Mouse (Mus musculus) kidney, embryonic 14.5 days (tissue): ENCODE data around the gene Tmem117. TPM values are rescaled to one million over a fixed set of nuclear protein-coding genes. Genes with fewer than 3 reads are reported as not detected.

ENCODE experiments used
- ATAC-seq: fragments of 200-750 bp; cut with Nextera tagmentation; 2 replicates; pipeline ENCODE4 v1.8.0; 2017; ENCODE audit warnings: moderate number of reproducible peaks, mild to moderate bottlenecking, moderate TSS enrichment, moderate library complexity; ENCODE audit not compliant: low FRiP score, low TSS enrichment
- H3K27ac ChIP-seq: fragments of 300-500 bp; sonication (generic); 2 replicates; pipeline ENCODE4 v1.5.1; 2014; ENCODE audit warnings: low read depth, mild to moderate bottlenecking, low read length, moderate library complexity, mixed read lengths
- H3K27me3 ChIP-seq: fragments of 300-500 bp; sonication (generic); 2 replicates; pipeline ENCODE4 v1.6.1; 2014; ENCODE audit warnings: mild to moderate bottlenecking, low read length; ENCODE audit not compliant: control insufficient read depth, insufficient read depth
- H3K36me3 ChIP-seq: fragments of 300-500 bp; sonication (generic); 2 replicates; pipeline ENCODE4 v1.6.1; 2014; ENCODE audit warnings: low read length, mixed read lengths; ENCODE audit not compliant: control insufficient read depth, insufficient read depth
- H3K4me1 ChIP-seq: fragments of 300-500 bp; sonication (generic); 2 replicates; pipeline ENCODE4 v1.6.1; 2014; ENCODE audit warnings: low read length, mixed read lengths; ENCODE audit not compliant: control insufficient read depth, insufficient read depth
- H3K4me2 ChIP-seq: fragments of 300-500 bp; sonication (generic); replicated peaks from 2 replicates; pipeline ENCODE4 v1.6.1; 2014; ENCODE audit warnings: low read depth, mild to moderate bottlenecking, low read length
- H3K4me3 ChIP-seq: fragments of 300-500 bp; sonication (generic); 2 replicates; pipeline ENCODE4 v1.5.1; 2014; ENCODE audit warnings: mild to moderate bottlenecking, low read length
- H3K9ac ChIP-seq: fragments of 300-500 bp; sonication (generic); 2 replicates; pipeline ENCODE4 v1.6.1; 2014; ENCODE audit warnings: low read depth, mild to moderate bottlenecking, low read length, moderate library complexity
- H3K9me3 ChIP-seq: fragments of 300-500 bp; sonication (generic); 2 replicates; pipeline ENCODE4 v1.6.1; 2016; ENCODE audit warnings: low read length; ENCODE audit not compliant: control insufficient read depth
- WGBS: fragments of 180-500 bp; shearing (Covaris S2); extraction: QIAGEN DNeasy Blood & Tissue Kit; methylation state at CpG from one replicate; pipeline ENCODE4 v1.1.7; 2014; 5-methylcytosine and 5-hydroxymethylcytosine counted together
- polyA plus RNA-seq: library from polyadenylated mRNA; unstranded; fragments of >200 nt; fragmentation: Nextera tagmentation; extraction: Ambion mirVana; gene quantifications from 2 replicates; pipeline ENCODE4 v1.2.1, GENCODE M21; 2014

The Tmem117 gene
- polyA plus RNA-seq, 1 experiment from 2014 or later, result 6.5 TPM

DNA sequence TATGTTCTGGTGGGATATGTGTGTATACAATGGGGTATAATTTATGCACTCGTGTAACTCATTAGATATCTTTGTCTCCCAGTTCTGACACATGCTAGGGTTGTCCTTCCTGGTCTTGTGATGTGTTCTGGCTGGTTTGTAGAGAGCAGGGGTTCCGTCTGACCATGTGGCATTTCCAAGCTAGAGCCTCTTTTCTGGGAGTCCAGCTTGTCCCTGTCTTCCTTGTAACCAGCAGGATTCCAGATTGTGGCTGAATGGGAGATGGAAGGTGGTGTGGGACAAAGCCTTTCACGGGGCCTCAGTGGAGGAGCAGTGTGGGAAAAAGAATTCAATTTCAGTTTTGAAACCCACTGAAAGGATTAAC lies 23.8 kb downstream of the Tmem117 start:
- H3K9me3 ChIP-seq, result no peaks in the 10 kb centered on the region
- H3K4me1 ChIP-seq, result no peaks in the 10 kb centered on the region
- 66% methylated on average over 3 of the region's 3 CpGs for WGBS
- no peak overlapping the region for H3K4me2 ChIP-seq
- no peak overlapping the region for H3K27ac ChIP-seq
- no peak overlapping the region for H3K4me3 ChIP-seq
- no peaks in the 10 kb centered on the region for H3K36me3 ChIP-seq
- H3K9ac ChIP-seq, result no peak overlapping the region
- no peaks in the 10 kb centered on the region for H3K27me3 ChIP-seq
- no peak for ATAC-seq

GRCm38 (mm10) chr15:94655811-94656323 lies 26.8 kb downstream of the Tmem117 start:
- Histone ChIP-seq H3K9ac (no peak overlapping the region), H3K9me3 (no peaks in the 10 kb centered on the region), H3K27ac (no peak overlapping the region), H3K4me1 (0 out of 2 replicates have a peak, but pooled peaks cover 3% of the 10 kb centered on the region), H3K4me3 (no peak overlapping the region), H3K4me2 (no peak overlapping the region), H3K36me3 (no peaks in the 10 kb centered on the region), H3K27me3 (no peaks in the 10 kb centered on the region)
- no peak for ATAC-seq
- 90% methylated on average over 13 of the region's 13 CpGs for WGBS

DNA sequence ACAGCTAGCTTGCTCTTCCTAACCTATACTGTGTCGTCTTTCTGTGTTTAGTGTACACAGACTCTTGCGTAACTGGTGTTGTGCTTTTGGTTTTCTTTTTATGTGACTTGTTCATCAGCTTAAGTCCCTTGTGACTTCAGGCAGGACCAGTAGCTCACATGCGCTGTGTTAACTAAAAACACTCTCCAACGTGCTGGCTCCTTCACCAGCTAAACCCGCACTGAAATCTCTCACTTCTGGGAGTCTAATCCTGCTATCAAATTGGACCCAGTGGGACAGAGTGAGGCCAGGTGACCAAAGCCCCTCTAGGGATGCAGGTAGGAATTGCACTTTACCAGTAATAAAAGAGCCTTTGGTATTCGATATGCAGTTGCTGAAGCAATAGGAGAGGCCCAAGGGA lies 28.9 kb downstream of the Tmem117 start:
- no peaks in the 10 kb centered on the region for H3K36me3 ChIP-seq
- H3K4me3 ChIP-seq, result no peak overlapping the region
- WGBS, result 74% methylated on average over 6 of the region's 6 CpGs
- H3K9me3 ChIP-seq, result no peaks in the 10 kb centered on the region
- no peaks in the 10 kb centered on the region for H3K27me3 ChIP-seq
- H3K4me2 ChIP-seq, result no peak overlapping the region
- H3K4me1 ChIP-seq, result 0 out of 2 replicates have a peak, but pooled peaks cover 3% of the 10 kb centered on the region
- H3K9ac ChIP-seq, result no peak overlapping the region
- H3K27ac ChIP-seq, result no peak overlapping the region
- ATAC-seq, result no peak

DNA sequence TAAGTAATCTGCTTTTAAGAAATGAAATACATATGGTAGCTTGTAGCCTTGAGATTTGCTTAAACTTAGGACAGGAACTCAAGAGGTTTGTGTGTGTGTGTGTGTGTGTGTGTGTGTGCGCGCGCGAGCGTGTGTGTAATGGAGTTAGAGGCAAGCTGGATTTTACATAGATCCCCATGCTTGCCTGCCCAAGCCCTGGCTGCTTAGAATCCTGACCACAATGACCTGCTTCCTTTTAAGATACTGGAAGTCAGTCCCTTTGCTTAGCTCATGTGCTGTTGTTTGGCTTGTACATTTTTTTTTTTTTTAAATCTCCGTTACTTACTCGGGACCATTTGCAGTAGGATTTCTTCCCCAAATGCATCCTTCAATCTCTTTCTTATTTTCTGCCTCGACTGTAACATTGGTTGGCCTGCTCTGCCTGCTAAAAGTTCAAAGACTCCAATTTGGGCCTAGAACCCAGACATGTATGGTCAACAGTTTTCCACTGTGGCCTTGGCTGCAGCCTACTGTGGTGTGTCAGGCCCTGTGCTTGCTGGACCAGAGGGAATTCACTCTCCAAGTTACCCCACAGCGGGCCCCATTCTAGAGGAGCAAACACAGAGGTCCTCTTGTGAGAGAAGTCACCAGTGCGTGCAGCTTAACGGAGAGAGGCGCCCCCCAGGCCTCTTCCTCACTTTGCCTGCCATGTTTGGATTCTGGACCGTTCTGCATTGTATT lies 29.5 kb downstream of the Tmem117 start:
- H3K27me3 ChIP-seq, result no peaks in the 10 kb centered on the region
- no peak overlapping the region for H3K9ac ChIP-seq
- no peaks in the 10 kb centered on the region for H3K9me3 ChIP-seq
- no peaks in the 10 kb centered on the region for H3K36me3 ChIP-seq
- no peak overlapping the region for H3K27ac ChIP-seq
- 0 out of 2 replicates have a peak, but pooled peaks cover 3% of the 10 kb centered on the region for H3K4me1 ChIP-seq
- 69% methylated on average over 13 of the region's 13 CpGs for WGBS
- H3K4me3 ChIP-seq, result no peak overlapping the region
- ATAC-seq, result peak; percentile 46; the same call in 1 of the 2 replicates
- no peak overlapping the region for H3K4me2 ChIP-seq

DNA sequence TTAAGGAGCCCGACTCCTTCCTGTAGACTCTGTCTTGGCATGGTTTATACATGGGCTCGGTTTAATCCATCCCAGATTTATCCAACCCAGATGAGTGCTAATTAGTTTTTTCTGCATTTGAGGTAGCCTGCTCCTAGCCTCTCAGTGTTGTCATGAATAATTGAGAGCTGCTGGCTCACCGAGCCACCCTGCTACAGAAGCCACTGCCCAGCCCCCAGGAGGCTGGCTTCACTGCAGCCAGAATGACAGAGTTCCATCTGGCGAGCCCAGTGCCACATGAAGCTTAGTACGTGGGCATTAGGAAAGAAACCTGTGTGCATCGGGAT lies 30.0 kb downstream of the Tmem117 start:
- Histone ChIP-seq H3K36me3 (no peaks in the 10 kb centered on the region), H3K9ac (no peak overlapping the region), H3K9me3 (no peaks in the 10 kb centered on the region), H3K4me2 (no peak overlapping the region), H3K27ac (no peak overlapping the region), H3K4me3 (no peak overlapping the region), H3K4me1 (0 out of 2 replicates have a peak, but pooled peaks cover 3% of the 10 kb centered on the region), H3K27me3 (no peaks in the 10 kb centered on the region)
- WGBS, result 61% methylated on average over 6 of the region's 6 CpGs
- no peak for ATAC-seq

- WGBS, result 46% methylated on average over 7 of the region's 7 CpGs
These were observed 31.9 kb downstream of the Tmem117 start for GRCm38 (mm10) chr15:94660913-94661312.

DNA sequence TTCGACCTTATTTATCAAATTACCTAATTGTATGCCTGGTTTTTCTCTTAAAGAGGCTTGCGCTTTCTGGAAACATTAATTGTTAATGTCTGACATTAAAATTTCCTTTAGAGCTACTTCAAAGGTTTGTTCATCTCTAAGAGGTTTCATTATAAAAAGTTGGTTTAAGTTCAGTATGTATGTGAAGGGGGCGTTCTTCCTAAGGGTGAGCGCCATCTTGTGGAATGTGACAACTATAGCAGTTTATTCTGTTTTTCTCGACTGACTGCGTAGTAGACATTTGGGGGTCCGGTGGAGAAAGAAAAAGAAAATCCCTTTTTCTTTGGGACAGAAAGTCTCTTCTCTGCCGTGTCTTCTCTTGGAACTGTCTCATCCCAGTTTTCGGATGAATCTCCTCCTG lies 32.4 kb downstream of the Tmem117 start:
- no peaks in the 10 kb centered on the region for H3K36me3 ChIP-seq
- no peaks in the 10 kb centered on the region for H3K9me3 ChIP-seq
- H3K4me1 ChIP-seq, result 0 out of 2 replicates have a peak, but pooled peaks cover 3% of the 10 kb centered on the region
- H3K27me3 ChIP-seq, result no peaks in the 10 kb centered on the region
- H3K27ac ChIP-seq, result no peak overlapping the region
- H3K4me3 ChIP-seq, result no peak overlapping the region
- no peak for ATAC-seq
- H3K4me2 ChIP-seq, result no peak overlapping the region
- no peak overlapping the region for H3K9ac ChIP-seq
- 24% methylated on average over 9 of the region's 9 CpGs for WGBS

More at GRCm38 (mm10) chr15:94660913-94661312, 31.9 kb downstream of the Tmem117 start:
- H3K36me3 ChIP-seq, result no peaks in the 10 kb centered on the region
- no peak overlapping the region for H3K9ac ChIP-seq
- H3K27ac ChIP-seq, result no peak overlapping the region
- H3K9me3 ChIP-seq, result no peaks in the 10 kb centered on the region
- no peak overlapping the region for H3K4me3 ChIP-seq
- H3K4me2 ChIP-seq, result no peak overlapping the region
- ATAC-seq, result no peak
- H3K27me3 ChIP-seq, result no peaks in the 10 kb centered on the region
- 0 out of 2 replicates have a peak, but pooled peaks cover 3% of the 10 kb centered on the region for H3K4me1 ChIP-seq

- no peak overlapping the region for H3K4me3 ChIP-seq
- 79% methylated on average over 6 of the region's 6 CpGs for WGBS
- H3K36me3 ChIP-seq, result no peaks in the 10 kb centered on the region
- no peak overlapping the region for H3K9ac ChIP-seq
- H3K4me2 ChIP-seq, result no peak overlapping the region
- H3K27ac ChIP-seq, result no peak overlapping the region
- H3K9me3 ChIP-seq, result no peaks in the 10 kb centered on the region
- H3K27me3 ChIP-seq, result no peaks in the 10 kb centered on the region
- no peak for ATAC-seq
- H3K4me1 ChIP-seq, result no peaks in the 10 kb centered on the region
These were observed 35.6 kb downstream of the Tmem117 start for GRCm38 (mm10) chr15:94664612-94665011.

- H3K36me3 ChIP-seq, result no peaks in the 10 kb centered on the region
- 56% methylated on average over 3 of the region's 3 CpGs for WGBS
- H3K27ac ChIP-seq, result no peak overlapping the region
- H3K27me3 ChIP-seq, result no peaks in the 10 kb centered on the region
- no peak overlapping the region for H3K4me3 ChIP-seq
- H3K9ac ChIP-seq, result no peak overlapping the region
- H3K4me2 ChIP-seq, result no peak overlapping the region
- H3K9me3 ChIP-seq, result no peaks in the 10 kb centered on the region
- no peak for ATAC-seq
- no peaks in the 10 kb centered on the region for H3K4me1 ChIP-seq
These were observed 52.1 kb downstream of the Tmem117 start for GRCm38 (mm10) chr15:94681135-94681534.
